Mouse (Mus musculus) small intestine, adult 2 months (tissue): Measurements from ENCODE around the gene AC109138.7. TPM values are rescaled to one million over a fixed set of nuclear protein-coding genes. Genes with fewer than 3 reads are reported as not detected.

ENCODE experiments used
- H3K27ac ChIP-seq: fragments of 200-500 bp; 2 replicates; pipeline ENCODE4 v1.5.1; 2012; ENCODE audit warnings: low read depth, low read length, control low read depth, inconsistent platforms; ENCODE audit not compliant: insufficient read depth
- H3K27me3 ChIP-seq: fragments of 200-500 bp; 2 replicates; pipeline ENCODE4 v1.6.1; 2012; ENCODE audit warnings: mild to moderate bottlenecking, moderate library complexity, low read length, inconsistent platforms; ENCODE audit not compliant: control insufficient read depth, insufficient read depth
- H3K36me3 ChIP-seq: fragments of 200-500 bp; 2 replicates; pipeline ENCODE4 v1.6.1; 2012; ENCODE audit warnings: mild to moderate bottlenecking, low read length, control low read depth, inconsistent platforms; ENCODE audit not compliant: control insufficient read depth, insufficient read depth
- H3K4me1 ChIP-seq: fragments of 200-500 bp; 2 replicates; pipeline ENCODE4 v1.6.1; 2012; ENCODE audit warnings: low read length, inconsistent platforms, mixed read lengths; ENCODE audit not compliant: control insufficient read depth, insufficient read depth, insufficient read length
- H3K4me3 ChIP-seq: fragments of 200-500 bp; 2 replicates; pipeline ENCODE4 v1.5.1; 2012; ENCODE audit warnings: low read depth, mild to moderate bottlenecking, control low read depth, inconsistent platforms, low read length, moderate library complexity
- CTCF ChIP-seq: fragments of 200-500 bp; IDR thresholded peaks from 2 replicates; pipeline ENCODE4 v1.5.1; 2012; ENCODE audit warnings: low read depth, mild to moderate bottlenecking, control low read depth, inconsistent platforms, low read length, moderate library complexity, mixed read lengths; ENCODE audit not compliant: insufficient replicate concordance, insufficient read length; ENCODE audit errors: extremely low read depth
- POLR2A ChIP-seq: fragments of 200-500 bp; IDR thresholded peaks from 2 replicates; pipeline ENCODE4 v1.6.1; 2012; ENCODE audit warnings: low read depth, mild to moderate bottlenecking, control low read depth, inconsistent platforms, low read length, moderate library complexity
- WGBS: fragments of 180-500 bp; shearing (Covaris S2); methylation state at CpG from one replicate; pipeline ENCODE4 v1.1.7; 2018; 5-methylcytosine and 5-hydroxymethylcytosine counted together
- polyA plus RNA-seq: library from polyadenylated mRNA; depleted of rRNA; stranded (reverse); fragments of >200 nt; gene quantifications from 2 replicates; pipeline ENCODE4 v1.2.3, GENCODE M21; 2012

The AC109138.7 gene
- polyA plus RNA-seq, 1 experiment: not detected

DNA sequence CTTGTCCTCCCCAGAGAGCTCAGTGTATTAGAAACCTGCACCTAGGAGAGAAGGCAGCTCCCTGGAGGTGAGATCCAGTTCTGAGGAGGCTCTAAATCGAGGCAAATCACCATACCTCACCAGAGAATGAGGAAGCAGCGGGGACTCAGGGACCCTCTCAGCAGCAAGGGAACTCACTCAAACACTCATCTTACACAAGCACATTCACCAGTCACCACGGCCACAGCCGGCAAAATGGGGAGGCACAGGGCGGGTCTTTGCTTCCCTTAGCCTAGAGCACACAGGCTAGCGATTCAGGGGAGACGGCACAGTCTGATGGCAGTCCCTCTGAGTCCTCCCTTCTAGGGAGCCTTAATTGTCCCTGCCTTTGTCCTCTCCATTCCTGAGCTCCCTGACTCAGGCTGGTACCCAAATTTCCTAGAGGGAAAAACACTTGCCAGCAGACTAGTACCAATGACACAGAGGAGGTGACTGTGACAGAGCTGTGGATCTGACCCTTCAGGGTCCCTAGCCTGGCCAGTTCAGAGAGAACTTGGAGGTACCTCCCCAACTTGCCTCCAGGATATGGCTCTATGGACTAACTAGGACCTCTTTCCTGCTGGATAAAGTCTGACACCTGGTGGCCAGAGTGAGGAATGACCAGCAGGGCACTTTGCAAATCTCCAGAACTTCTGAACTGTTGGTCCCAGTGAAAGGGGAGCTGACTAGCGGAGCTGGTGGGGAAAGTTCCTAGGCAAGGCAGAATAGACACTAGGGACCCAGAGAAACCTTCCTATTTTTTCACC lies 13.9 kb downstream of the AC109138.7 start:
- H3K36me3 ChIP-seq: no peaks in the 10 kb centered on the region
- TF ChIP-seq POLR2A (no peak), CTCF (peak; percentile 85; the same call in 1 of the 2 replicates)
- H3K27me3 ChIP-seq: no peaks in the 10 kb centered on the region
- H3K4me1 ChIP-seq: peaks cover 12% of the 10 kb centered on the region
- H3K4me3 ChIP-seq: no peak overlapping the region
- H3K27ac ChIP-seq: no peak overlapping the region
- WGBS: 25% methylated on average over 8 of the region's 8 CpGs

DNA sequence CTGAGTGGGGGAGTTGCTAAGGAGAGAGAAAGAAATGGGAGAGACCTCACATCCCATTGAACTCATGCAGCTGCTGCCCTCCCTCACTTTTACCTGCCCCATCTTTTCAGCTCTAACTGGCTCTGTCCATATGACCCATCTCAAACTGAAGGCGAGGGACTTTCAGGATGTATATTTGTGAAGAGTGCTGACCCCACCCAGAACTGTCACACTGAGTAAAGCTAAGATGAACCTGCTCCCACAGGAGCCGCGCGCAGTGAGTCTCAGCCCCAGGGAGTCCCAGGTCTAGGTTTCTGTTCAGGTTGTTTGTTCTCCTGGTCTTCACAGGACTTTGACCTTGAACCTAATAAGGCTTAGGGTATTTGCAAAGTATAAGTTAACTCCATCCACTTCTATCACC lies 14.7 kb downstream of the AC109138.7 start:
- H3K4me3 ChIP-seq: no peak overlapping the region
- H3K27me3 ChIP-seq: no peaks in the 10 kb centered on the region
- peaks cover 12% of the 10 kb centered on the region for H3K4me1 ChIP-seq
- 43% methylated on average over 4 of the region's 4 CpGs for WGBS
- TF ChIP-seq CTCF: no peak
- TF ChIP-seq POLR2A: no peak
- no peaks in the 10 kb centered on the region for H3K36me3 ChIP-seq
- H3K27ac ChIP-seq: no peak overlapping the region

DNA sequence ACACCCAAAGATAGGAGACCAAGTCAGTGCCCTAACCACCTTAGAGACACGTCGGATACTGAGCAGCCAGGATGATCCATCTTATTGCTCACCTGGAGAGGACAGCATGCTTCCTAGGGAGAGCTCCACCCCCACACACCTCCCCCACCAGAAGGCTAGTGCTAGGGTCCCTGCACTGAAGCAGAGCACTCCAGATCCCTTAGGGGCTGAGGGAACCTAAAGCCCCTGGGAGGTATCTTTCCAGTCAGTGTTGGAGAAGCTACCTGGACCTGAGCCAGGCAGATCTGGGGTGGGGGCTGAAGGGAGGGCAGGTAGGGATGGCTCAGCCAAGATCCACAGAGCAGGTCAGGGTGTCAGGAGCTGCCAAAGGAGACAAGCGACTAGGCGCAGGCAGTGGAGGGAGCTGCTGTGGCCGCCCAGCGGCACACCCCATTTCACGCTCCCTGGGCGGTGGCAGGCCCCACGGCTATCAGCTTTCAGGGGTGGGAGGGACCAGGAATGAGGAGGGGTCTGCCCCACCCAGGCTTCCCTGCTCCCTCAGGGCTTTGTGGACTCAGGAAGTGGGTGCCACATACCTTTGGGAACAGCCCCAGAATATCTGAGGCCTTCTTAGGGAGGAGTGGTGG lies 15.4 kb downstream of the AC109138.7 start:
- Histone ChIP-seq H3K4me1 (peaks cover 12% of the 10 kb centered on the region), H3K36me3 (no peaks in the 10 kb centered on the region), H3K27ac (no peak overlapping the region), H3K27me3 (no peaks in the 10 kb centered on the region), H3K4me3 (no peak overlapping the region)
- TF ChIP-seq POLR2A (no peak), CTCF (no peak)
- 56% methylated on average over 9 of the region's 9 CpGs for whole genome bisulfite sequencing

DNA sequence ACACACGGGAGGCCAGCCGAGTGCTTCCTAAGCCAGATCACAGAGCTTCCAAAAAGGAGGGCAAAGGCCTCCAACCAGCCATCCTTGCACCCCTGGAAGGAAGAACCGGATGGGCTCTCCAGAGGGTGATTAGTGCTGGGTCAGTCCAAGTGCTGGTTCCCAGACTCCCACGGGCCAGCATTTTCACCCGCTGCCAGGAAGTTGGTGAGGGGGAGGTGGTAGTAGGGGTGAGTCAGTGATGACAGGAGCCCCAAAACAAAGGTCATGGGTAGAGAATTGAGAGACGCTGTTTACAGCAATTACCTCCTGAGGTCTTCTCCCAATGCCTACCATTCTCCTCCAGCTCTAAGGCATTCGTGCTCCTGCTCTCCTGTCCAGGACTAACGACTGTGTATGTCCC lies 16.3 kb downstream of the AC109138.7 start:
- TF ChIP-seq POLR2A: no peak
- no peak for TF ChIP-seq CTCF
- Histone ChIP-seq H3K27me3 (no peaks in the 10 kb centered on the region), H3K36me3 (no peaks in the 10 kb centered on the region), H3K4me1 (peaks cover 12% of the 10 kb centered on the region), H3K27ac (peak overlapping the region; percentile 25; the same call in 1 of the 2 replicates), H3K4me3 (no peak overlapping the region)
- 68% methylated on average over 8 of the region's 8 CpGs for whole genome bisulfite sequencing

DNA sequence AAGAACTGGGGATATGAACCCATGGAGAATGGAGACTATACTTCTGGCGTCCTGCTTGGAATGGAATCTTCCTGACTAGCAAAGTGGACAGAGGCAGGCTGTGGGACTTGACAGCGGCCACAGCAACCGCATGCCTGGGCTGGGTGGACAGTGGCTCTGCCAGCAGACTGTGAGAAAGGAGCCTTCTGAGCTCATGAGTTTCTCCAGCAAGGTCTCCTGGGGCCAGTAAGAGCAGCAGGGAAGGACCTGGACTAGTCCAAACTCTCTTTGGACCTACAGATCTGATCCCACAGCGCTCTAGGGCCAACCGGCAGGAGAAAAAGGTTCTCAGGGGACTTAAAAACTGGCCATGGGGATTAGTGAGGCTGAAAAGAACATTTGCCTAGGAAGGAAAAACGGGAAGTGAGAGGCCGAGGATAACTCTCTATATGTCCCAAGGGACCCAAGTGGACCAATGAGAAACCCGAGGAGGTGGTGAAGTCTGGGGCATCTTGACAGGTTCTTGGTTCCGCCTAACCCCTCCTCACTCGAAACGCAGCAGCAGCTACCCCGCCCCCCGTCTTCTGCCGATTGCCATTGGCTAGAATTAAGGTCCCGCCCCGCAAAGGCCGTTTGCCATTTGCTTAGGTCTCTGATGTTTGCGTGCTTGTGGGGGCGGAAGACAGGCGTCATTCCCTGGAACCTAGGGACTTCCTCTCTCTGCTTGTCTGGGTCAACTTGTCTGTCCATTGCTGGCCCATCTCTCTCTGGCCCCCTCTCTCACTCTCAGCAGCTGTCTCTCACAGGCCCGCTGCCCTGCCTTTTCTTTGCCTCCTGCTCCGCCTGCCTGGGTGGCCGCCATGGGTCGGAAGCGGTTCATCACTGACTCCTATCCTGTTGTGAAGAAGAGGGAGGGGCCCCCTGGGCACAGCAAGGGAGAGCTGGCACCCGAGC lies 17.4 kb downstream of the AC109138.7 start, which contains the start of gene Pold4:
Gene Pold4, plus strand, starts transcription at position 647 of the 933 bp plus-strand sequence.
- Histone ChIP-seq H3K4me1 (peaks cover 12% of the 10 kb centered on the region), H3K36me3 (no peaks in the 10 kb centered on the region), H3K27me3 (no peaks in the 10 kb centered on the region), H3K4me3 (peak within 1 kb of the TSS; percentile 76), H3K27ac (peak within 1 kb of the TSS; percentile 97)
- 10% methylated on average over 26 of the region's 26 CpGs for WGBS
- TF ChIP-seq CTCF: no peak
- peak; percentile 88 for TF ChIP-seq POLR2A

DNA sequence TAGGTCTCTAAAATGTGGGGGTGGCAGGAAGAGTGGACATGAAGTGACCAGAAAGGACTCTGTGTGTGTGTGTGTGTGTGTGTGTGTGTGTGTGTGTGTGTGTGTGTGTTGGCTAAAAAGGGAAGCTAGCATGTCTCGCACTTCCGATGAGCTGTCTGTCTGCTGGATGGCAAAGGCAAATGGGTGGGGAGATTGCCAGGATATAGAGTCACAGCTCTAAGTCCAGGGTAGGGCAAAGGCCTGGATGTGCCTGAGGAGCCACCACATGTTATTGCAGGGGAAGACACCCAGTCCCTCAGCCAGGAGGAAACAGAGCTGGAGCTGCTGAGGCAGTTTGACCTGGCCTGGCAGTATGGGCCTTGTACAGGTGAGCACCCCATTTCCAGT lies 18.0 kb downstream of the AC109138.7 start:
- peaks cover 12% of the 10 kb centered on the region for H3K4me1 ChIP-seq
- peak overlapping the region; percentile 76 for H3K4me3 ChIP-seq
- peak overlapping the region; percentile 97 for H3K27ac ChIP-seq
- H3K27me3 ChIP-seq: no peaks in the 10 kb centered on the region
- WGBS: 0% methylated on average over 2 of the region's 2 CpGs
- no peak for TF ChIP-seq POLR2A
- TF ChIP-seq CTCF: no peak
- H3K36me3 ChIP-seq: no peaks in the 10 kb centered on the region

DNA sequence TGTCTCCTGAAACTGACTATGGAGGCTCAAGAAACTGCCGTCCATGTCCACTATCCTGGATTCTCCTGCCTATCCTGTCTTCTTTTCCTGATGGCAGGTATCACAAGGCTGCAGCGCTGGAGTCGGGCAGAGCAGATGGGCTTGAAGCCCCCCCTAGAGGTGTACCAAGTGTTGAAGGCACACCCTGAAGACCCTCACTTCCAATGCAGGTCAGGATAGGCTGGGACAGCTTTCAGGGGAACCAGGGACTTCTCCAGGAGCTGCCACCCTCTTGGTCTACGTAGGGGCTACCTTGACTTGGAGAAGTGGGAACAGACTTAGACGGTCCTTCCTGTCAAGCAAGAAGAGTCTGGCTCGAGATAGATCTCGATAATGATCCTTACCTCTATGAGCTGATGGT lies 18.5 kb downstream of the AC109138.7 start:
- no peak for TF ChIP-seq POLR2A
- H3K27ac ChIP-seq: peak overlapping the region; percentile 97
- WGBS: 84% methylated on average over 7 of the region's 7 CpGs

More for the DNA sequence above, 18.5 kb downstream of the AC109138.7 start:
- Histone ChIP-seq H3K36me3 (no peaks in the 10 kb centered on the region), H3K27me3 (no peaks in the 10 kb centered on the region), H3K4me3 (peak overlapping the region; percentile 76; the same call in 1 of the 2 replicates), H3K4me1 (peaks cover 12% of the 10 kb centered on the region)
